ENCODE assay signal across 9 mouse cellular contexts in the genomic region with DNA sequence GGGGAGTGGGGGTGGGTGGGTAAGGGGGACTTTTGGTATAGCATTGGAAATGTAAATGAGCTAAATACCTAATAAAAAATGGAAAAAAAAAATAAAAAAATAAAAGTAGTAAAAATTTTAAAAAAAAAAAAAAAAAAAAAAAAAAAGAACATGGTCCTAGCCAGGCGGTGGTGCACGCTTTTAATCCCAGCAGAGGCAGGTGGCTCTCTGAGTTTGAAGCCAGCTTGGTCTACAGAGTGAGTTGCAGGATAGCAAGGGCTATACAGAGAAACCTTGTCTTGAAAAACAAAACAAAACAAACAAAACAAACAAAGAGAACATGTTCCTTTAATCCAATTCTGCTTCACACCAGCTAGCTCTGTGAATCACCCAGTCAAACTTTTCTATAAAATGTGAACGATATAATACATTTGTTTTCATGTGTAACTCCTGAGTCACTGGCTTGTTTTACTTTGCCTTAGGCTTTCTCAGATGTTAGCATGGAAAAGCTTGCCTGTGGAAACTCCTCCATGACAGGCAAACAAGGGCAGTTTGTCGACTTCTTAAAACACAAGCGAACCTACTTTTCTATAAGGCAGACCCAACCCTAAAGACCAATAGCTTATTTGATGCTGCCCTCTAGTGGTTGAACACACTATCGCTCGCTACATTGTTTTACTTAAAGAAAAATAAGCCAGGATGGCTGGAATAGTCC.
DNase-seq lines count a peak whose midpoint lies in the region; ATAC-seq and TF ChIP-seq lines count a peak whose summit lies in the region.
"Had no signal": no experiment of that assay in that cellular context is flagged by ENCODE, and none has a peak within 500 bp of the region (broad histone marks: within the 10 kb centered on the region; RNA-seq: fewer than 3 reads in every experiment).

No protein-coding gene starts in this region.

- TF ChIP-seq POLR2A in thymus, adult 2 months (IDR thresholded peaks at IDR 0.05; ENCODE audit: control insufficient read depth, extremely low read depth, insufficient read depth, low read length, poor library complexity): no peak

- no peak overlapping the region for H3K4me3 ChIP-seq in limb, embryonic 11.5 days (ENCODE audit: low read depth, low read length)
- no peak overlapping the region for H3K4me3 ChIP-seq in limb, embryonic 10.5 days
- no peak overlapping the region for H3K4me3 ChIP-seq in forebrain, embryonic 10.5 days
- no peak overlapping the region for H3K4me3 ChIP-seq in hindbrain, embryonic 16.5 days (ENCODE audit: low read length)
- H3K4me3 ChIP-seq in midbrain, embryonic 16.5 days (ENCODE audit: low read depth, low read length): no peak overlapping the region
- no peak overlapping the region for H3K4me3 ChIP-seq in thymus, adult 2 months (ENCODE audit: control insufficient read depth, insufficient read depth, low read length)
- H3K4me3 ChIP-seq: embryonic facial prominence, embryonic 12.5 days had no signal

- no peaks in the 10 kb centered on the region for H3K36me3 ChIP-seq in limb, embryonic 11.5 days (ENCODE audit: control insufficient read depth, insufficient read depth, low read length)
- no peaks in the 10 kb centered on the region for H3K36me3 ChIP-seq in limb, embryonic 10.5 days
- H3K36me3 ChIP-seq in forebrain, embryonic 10.5 days (replicated peaks): no peaks in the 10 kb centered on the region
- no peaks in the 10 kb centered on the region for H3K36me3 ChIP-seq in hindbrain, embryonic 16.5 days (ENCODE audit: control insufficient read depth, insufficient read depth, low read length)
- H3K36me3 ChIP-seq in midbrain, embryonic 16.5 days (ENCODE audit: control insufficient read depth, insufficient read depth, low read length): no peaks in the 10 kb centered on the region
- no peaks in the 10 kb centered on the region for H3K36me3 ChIP-seq in thymus, adult 2 months (ENCODE audit: control insufficient read depth, insufficient read depth, low read length)
- H3K36me3 ChIP-seq: embryonic facial prominence, embryonic 12.5 days had no signal

- H3K27me3 ChIP-seq in limb, embryonic 11.5 days (ENCODE audit: control insufficient read depth, insufficient read depth, low read length): no peaks in the 10 kb centered on the region
- no peaks in the 10 kb centered on the region for H3K27me3 ChIP-seq in limb, embryonic 10.5 days (ENCODE audit: low read depth, poor library complexity, severe bottlenecking)
- no peaks in the 10 kb centered on the region for H3K27me3 ChIP-seq in forebrain, embryonic 10.5 days (ENCODE audit: poor library complexity, severe bottlenecking)
- no peaks in the 10 kb centered on the region for H3K27me3 ChIP-seq in hindbrain, embryonic 16.5 days (replicated peaks; ENCODE audit: control insufficient read depth, insufficient read depth, low read length)
- no peaks in the 10 kb centered on the region for H3K27me3 ChIP-seq in midbrain, embryonic 16.5 days (ENCODE audit: control insufficient read depth, insufficient read depth, low read depth, low read length)
- H3K27me3 ChIP-seq in thymus, adult 2 months (ENCODE audit: control insufficient read depth, insufficient read depth, low read length): no peaks in the 10 kb centered on the region
- H3K27me3 ChIP-seq: embryonic facial prominence, embryonic 12.5 days had no signal

- H3K4me1 ChIP-seq in limb, embryonic 11.5 days (ENCODE audit: control insufficient read depth, insufficient read depth, low read length): no peaks in the 10 kb centered on the region
- peaks cover 2% of the 10 kb centered on the region; the same call in 1 of the 2 replicates for H3K4me1 ChIP-seq in limb, embryonic 10.5 days
- H3K4me1 ChIP-seq in forebrain, embryonic 10.5 days: no peaks in the 10 kb centered on the region
- no peaks in the 10 kb centered on the region for H3K4me1 ChIP-seq in hindbrain, embryonic 16.5 days (ENCODE audit: control insufficient read depth, insufficient read depth, low read depth, low read length)
- peaks cover 3% of the 10 kb centered on the region; the same call in 1 of the 2 replicates for H3K4me1 ChIP-seq in midbrain, embryonic 16.5 days (ENCODE audit: control insufficient read depth, insufficient read depth, low read length)
- no peaks in the 10 kb centered on the region for H3K4me1 ChIP-seq in thymus, adult 2 months (replicated peaks; ENCODE audit: control insufficient read depth, insufficient read depth, low read length)

- peak; percentile 73 for DNase-seq in limb, embryonic 11.5 days (ENCODE audit: low spot score)
- DNase-seq in limb, embryonic 10.5 days (ENCODE audit: low spot score): no peak
- DNase-seq in c-Kit-negative CD71-positive TER-119-positive erythroid progenitor cells, embryonic 14.5 days (ENCODE audit: low read depth, low spot score): peak; percentile 21
- DNase-seq in forebrain, embryonic 10.5 days (ENCODE audit: extremely low spot score, low spot score): peak; percentile 41
- DNase-seq in left cerebral cortex, postnatal 25 days (ENCODE audit: low spot score in 2 of 2): peak; percentile 73 to 85
- peak; percentile 57 for DNase-seq in thymus, adult 2 months

- H3K9me3 ChIP-seq in limb, embryonic 11.5 days (ENCODE audit: control insufficient read depth, low read length): no peaks in the 10 kb centered on the region
- H3K9me3 ChIP-seq in limb, embryonic 10.5 days (replicated peaks): no peaks in the 10 kb centered on the region
- no peaks in the 10 kb centered on the region for H3K9me3 ChIP-seq in forebrain, embryonic 10.5 days
- H3K9me3 ChIP-seq in hindbrain, embryonic 16.5 days (ENCODE audit: control insufficient read depth, low read length): no peaks in the 10 kb centered on the region
- H3K9me3 ChIP-seq in midbrain, embryonic 16.5 days (replicated peaks; ENCODE audit: control insufficient read depth, low read length, poor library complexity, severe bottlenecking): 0 out of 2 replicates have a peak, but pooled peaks cover 3% of the 10 kb centered on the region
- H3K9me3 ChIP-seq: embryonic facial prominence, embryonic 12.5 days had no signal

- WGBS in limb, embryonic 11.5 days: 40% methylated on average over 7 of the region's 7 CpGs
- 37% methylated on average over 7 of the region's 7 CpGs for WGBS in limb, embryonic 10.5 days
- 39% methylated on average over 7 of the region's 7 CpGs for WGBS in forebrain, embryonic 10.5 days
- 35% methylated on average over 7 of the region's 7 CpGs for WGBS in hindbrain, embryonic 16.5 days
- WGBS in midbrain, embryonic 16.5 days: 35% methylated on average over 7 of the region's 7 CpGs
- 40% methylated on average over 7 of the region's 7 CpGs for WGBS in thymus, adult 2 months

- ATAC-seq in limb, embryonic 11.5 days (ENCODE audit: insufficient number of reproducible peaks, low FRiP score, low TSS enrichment, low read depth): no peak
- ATAC-seq in hindbrain, embryonic 16.5 days: peak; percentile 80
- peak; percentile 78; the same call in 1 of the 2 replicates for ATAC-seq in midbrain, embryonic 16.5 days

- no peak overlapping the region for H3K27ac ChIP-seq in limb, embryonic 11.5 days (replicated peaks; ENCODE audit: low read depth, low read length)
- no peak overlapping the region for H3K27ac ChIP-seq in limb, embryonic 10.5 days
- no peak overlapping the region for H3K27ac ChIP-seq in forebrain, embryonic 10.5 days
- H3K27ac ChIP-seq in hindbrain, embryonic 16.5 days (ENCODE audit: low read depth, low read length): no peak overlapping the region
- no peak overlapping the region for H3K27ac ChIP-seq in midbrain, embryonic 16.5 days (ENCODE audit: low read length)
- no peak overlapping the region for H3K27ac ChIP-seq in thymus, adult 2 months (ENCODE audit: control insufficient read depth, insufficient read depth, low read length)
- H3K27ac ChIP-seq: embryonic facial prominence, embryonic 12.5 days had no signal

- H3K9ac ChIP-seq in limb, embryonic 11.5 days (ENCODE audit: low read length): no peak overlapping the region
- H3K9ac ChIP-seq in hindbrain, embryonic 16.5 days (ENCODE audit: low read depth, low read length): no peak overlapping the region
- H3K9ac ChIP-seq in midbrain, embryonic 16.5 days (ENCODE audit: low read depth, low read length): no peak overlapping the region
- H3K9ac ChIP-seq: embryonic facial prominence, embryonic 12.5 days had no signal

- no peak overlapping the region for H3K4me2 ChIP-seq in limb, embryonic 11.5 days (ENCODE audit: low read depth, severe bottlenecking)
- H3K4me2 ChIP-seq in hindbrain, embryonic 16.5 days (ENCODE audit: low read length): no peak overlapping the region
- H3K4me2 ChIP-seq in midbrain, embryonic 16.5 days (ENCODE audit: low read length): no peak overlapping the region
- H3K4me2 ChIP-seq: embryonic facial prominence, embryonic 12.5 days had no signal

- no peak for TF ChIP-seq CTCF in thymus, adult 2 months (IDR thresholded peaks at IDR 0.05; ENCODE audit: borderline replicate concordance, control insufficient read depth, extremely low read depth, insufficient read depth, low read length, poor library complexity)

- intact Hi-C loops in left cerebral cortex, postnatal 25 days (cut with DNase I): loop anchor here (2.0 kb wide), 2 partner anchors 149 to 245 kb away; no protein-coding TSS in a partner anchor
